17 mouse cellular contexts compared by ENCODE assay signal in the genomic region with DNA sequence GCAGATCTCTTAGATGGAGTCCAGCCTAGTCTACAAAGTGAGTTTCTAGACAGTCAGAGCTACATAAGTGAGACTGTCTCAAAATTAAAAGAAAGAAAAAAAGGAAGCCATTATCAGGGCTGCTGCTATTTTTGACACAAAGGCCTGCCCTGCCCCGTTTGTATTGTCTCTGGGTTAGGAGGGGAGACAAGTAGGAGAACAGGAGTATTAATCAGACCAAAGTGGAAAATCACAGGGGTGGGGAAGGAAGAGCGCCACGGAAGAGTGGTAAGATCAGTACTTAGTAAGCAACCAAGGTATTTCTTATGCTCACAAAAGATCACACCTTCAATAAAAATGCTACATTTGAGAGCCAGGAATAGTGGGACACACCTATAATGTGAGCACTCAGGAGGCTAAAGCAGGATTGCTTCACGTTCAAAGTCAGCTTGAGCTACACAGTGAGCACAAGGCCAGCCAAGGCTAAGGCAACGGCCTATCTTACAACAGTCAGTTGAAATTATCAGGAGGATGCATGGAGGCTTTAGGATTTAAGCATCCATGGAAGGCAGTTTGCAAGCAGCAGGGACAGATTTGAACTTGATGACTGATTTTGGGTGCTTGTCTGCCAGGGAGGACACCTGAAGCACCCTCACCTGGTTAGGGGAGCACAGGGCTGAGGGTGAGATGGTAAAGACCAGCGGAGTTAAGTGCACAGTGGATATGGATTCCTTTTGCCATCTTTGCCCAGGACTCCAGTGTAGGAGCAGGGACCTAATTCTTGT. TPM values are rescaled to one million over a fixed set of nuclear protein-coding genes. Genes with fewer than 3 reads are reported as not detected.
DNase-seq lines count a peak whose midpoint lies in the region; ATAC-seq and TF ChIP-seq lines count a peak whose summit lies in the region.
"Had no signal": no experiment of that assay in that cellular context is flagged by ENCODE, and none has a peak within 500 bp of the region (broad histone marks: within the 10 kb centered on the region; RNA-seq: fewer than 3 reads in every experiment).

No protein-coding gene starts in this region.

- H3K4me2 ChIP-seq in intestine, postnatal 0 days (replicated peaks; ENCODE audit: low read depth): peak overlapping the region; percentile 10
- no peak overlapping the region for H3K4me2 ChIP-seq in hindbrain, embryonic 11.5 days (replicated peaks; ENCODE audit: low read depth, low read length)
- H3K4me2 ChIP-seq: liver, embryonic 15.5 days had no signal

- H3K4me1 ChIP-seq in cerebellum, adult 2 months (ENCODE audit: control insufficient read depth, insufficient read depth, low read length): peaks cover 46% of the 10 kb centered on the region
- peaks cover 6% of the 10 kb centered on the region for H3K4me1 ChIP-seq in cortical plate, adult 2 months (ENCODE audit: control insufficient read depth, insufficient read depth, low read length)
- peaks cover 47% of the 10 kb centered on the region for H3K4me1 ChIP-seq in intestine, postnatal 0 days (replicated peaks; ENCODE audit: control insufficient read depth, insufficient read depth, low read length)
- H3K4me1 ChIP-seq in hindbrain, embryonic 11.5 days (replicated peaks; ENCODE audit: control insufficient read depth, insufficient read depth, low read length): no peaks in the 10 kb centered on the region

- H3K9me3 ChIP-seq in intestine, postnatal 0 days (ENCODE audit: control insufficient read depth): no peaks in the 10 kb centered on the region
- H3K9me3 ChIP-seq in hindbrain, embryonic 11.5 days (ENCODE audit: control insufficient read depth, low read length): no peaks in the 10 kb centered on the region
- H3K9me3 ChIP-seq: liver, embryonic 15.5 days; midbrain, embryonic 10.5 days had no signal

- no peak for TF ChIP-seq POLR2A in cerebellum, adult 2 months (IDR thresholded peaks at IDR 0.05; ENCODE audit: borderline replicate concordance, insufficient read depth, low read length)
- TF ChIP-seq POLR2A in cortical plate, adult 2 months (IDR thresholded peaks at IDR 0.05; ENCODE audit: extremely low read depth, insufficient read depth, low read length): no peak

- H3K4me3 ChIP-seq in cerebellum, adult 2 months (replicated peaks; ENCODE audit: insufficient read depth, low read depth, low read length): no peak overlapping the region
- no peak overlapping the region for H3K4me3 ChIP-seq in left cerebral cortex, adult 2 months
- H3K4me3 ChIP-seq in cortical plate, adult 2 months (ENCODE audit: insufficient read depth, low read length): no peak overlapping the region
- H3K4me3 ChIP-seq in intestine, postnatal 0 days (ENCODE audit: low read depth, low read length): no peak overlapping the region
- no peak overlapping the region for H3K4me3 ChIP-seq in hindbrain, embryonic 11.5 days (ENCODE audit: low read depth, low read length)
- H3K4me3 ChIP-seq: liver, embryonic 15.5 days; midbrain, embryonic 10.5 days had no signal

- H3K27ac ChIP-seq in cerebellum, adult 2 months (ENCODE audit: insufficient read depth, low read length): peak overlapping the region; percentile 16; the same call in 1 of the 2 replicates
- H3K27ac ChIP-seq in left cerebral cortex, adult 2 months: peak overlapping the region; percentile 24
- peak overlapping the region; percentile 33 for H3K27ac ChIP-seq in cortical plate, adult 2 months (ENCODE audit: insufficient read depth, low read length)
- H3K27ac ChIP-seq in intestine, postnatal 0 days (ENCODE audit: low read depth, low read length): peak overlapping the region; percentile 46
- no peak overlapping the region for H3K27ac ChIP-seq in hindbrain, embryonic 11.5 days (ENCODE audit: low read depth, low read length)
- H3K27ac ChIP-seq: liver, embryonic 15.5 days; midbrain, embryonic 10.5 days had no signal

- H3K27me3 ChIP-seq in cerebellum, adult 2 months (ENCODE audit: control insufficient read depth, insufficient read depth, low read length): no peaks in the 10 kb centered on the region
- H3K27me3 ChIP-seq in intestine, postnatal 0 days (replicated peaks; ENCODE audit: control insufficient read depth, insufficient read depth, low read length): no peaks in the 10 kb centered on the region
- H3K27me3 ChIP-seq in hindbrain, embryonic 11.5 days (ENCODE audit: control insufficient read depth, insufficient read depth, low read length): no peaks in the 10 kb centered on the region; the same call in 1 of the 2 replicates
- H3K27me3 ChIP-seq: liver, embryonic 15.5 days; Patski had no signal

- intact Hi-C loops in left cerebral cortex, adult 2 months (cut with DNase I): no loop called here

- no peak for ATAC-seq in intestine, postnatal 0 days
- no peak for ATAC-seq in hindbrain, embryonic 11.5 days (ENCODE audit: low FRiP score)
- ATAC-seq: forebrain, embryonic 16.5 days; Patski had no signal

- no peak for DNase-seq in cerebellum, adult 2 months
- no peak for DNase-seq in cerebellum, adult 11 months
- no peak for DNase-seq in left cerebral cortex, adult 2 months (ENCODE audit: extremely low spot score in 1 of 2, low spot score in 2 of 2)
- DNase-seq in left cerebral cortex, adult 9 months (ENCODE audit: low spot score in 2 of 2): no peak
- no peak for DNase-seq in hindbrain, embryonic 11.5 days (ENCODE audit: low spot score)
- DNase-seq in spleen, postnatal 4 days (ENCODE audit: low spot score in 2 of 2): no peak
- DNase-seq: gastrocnemius, postnatal 25 days; right cerebral cortex, postnatal 14 days; thymus, postnatal 4 days had no signal

- no peak for TF ChIP-seq CTCF in cerebellum, adult 2 months (IDR thresholded peaks at IDR 0.05; ENCODE audit: borderline replicate concordance, insufficient read depth, low read depth, low read length)
- TF ChIP-seq CTCF in left cerebral cortex, adult 2 months (IDR thresholded peaks at IDR 0.05): no peak
- no peak for TF ChIP-seq CTCF in cortical plate, adult 2 months (IDR thresholded peaks at IDR 0.05; ENCODE audit: extremely low read depth, insufficient read depth, low read length)
- TF ChIP-seq CTCF in intestine, postnatal 0 days (IDR thresholded peaks at IDR 0.05; ENCODE audit: low read depth): no peak

- WGBS in cerebellum, adult 2 months: 86% methylated on average over 6 of the region's 6 CpGs
- WGBS in intestine, postnatal 0 days: 51% methylated on average over 6 of the region's 6 CpGs
- WGBS in hindbrain, embryonic 11.5 days: 85% methylated on average over 6 of the region's 6 CpGs

- no peak overlapping the region for H3K9ac ChIP-seq in intestine, postnatal 0 days (ENCODE audit: low read depth, low read length)
- no peak overlapping the region for H3K9ac ChIP-seq in hindbrain, embryonic 11.5 days (ENCODE audit: low read depth, low read length)
- H3K9ac ChIP-seq: liver, embryonic 15.5 days had no signal

- H3K36me3 ChIP-seq in intestine, postnatal 0 days (ENCODE audit: control insufficient read depth, insufficient read depth): no peaks in the 10 kb centered on the region
- H3K36me3 ChIP-seq in hindbrain, embryonic 11.5 days (ENCODE audit: control insufficient read depth, insufficient read depth, low read length): no peaks in the 10 kb centered on the region
- H3K36me3 ChIP-seq: liver, embryonic 15.5 days had no signal

RNA-seq across cellular contexts. Expression of a gene that starts 4.9 kb away (rescaled TPM):
- 56.1 and 58.2 TPM in 2 replicates for polyA plus RNA-seq in cerebellum, adult 2 months (2012; rRNA removed)
- 10 to 100 TPM; 19.4 to 22.0 TPM for total RNA-seq in left cerebral cortex, adult 2 months (2021)
- polyA plus RNA-seq in cortical plate, adult 2 months (2012; rRNA removed): 35.5 and 46.0 TPM in 2 replicates
- 47.4 and 49.1 TPM in 2 replicates for polyA plus RNA-seq in intestine, postnatal 0 days (2015; fragmentation: Nextera tagmentation; extraction: Ambion mirVana)
- polyA plus RNA-seq in hindbrain, embryonic 11.5 days (2014; fragmentation: Nextera tagmentation; extraction: Ambion mirVana): 8.6 and 9.1 TPM in 2 replicates

RNA-seq across cellular contexts. Expression of a gene that starts 15.8 kb away (rescaled TPM):
- polyA plus RNA-seq in cerebellum, adult 2 months (2012; rRNA removed): 185 and 201 TPM in 2 replicates
- 100 to 1,000 TPM; 155 to 164 TPM for total RNA-seq in left cerebral cortex, adult 2 months (2021)
- 127 and 138 TPM in 2 replicates for polyA plus RNA-seq in cortical plate, adult 2 months (2012; rRNA removed)
- 103 and 107 TPM in 2 replicates for polyA plus RNA-seq in intestine, postnatal 0 days (2015; fragmentation: Nextera tagmentation; extraction: Ambion mirVana)
- polyA plus RNA-seq in hindbrain, embryonic 11.5 days (2014; fragmentation: Nextera tagmentation; extraction: Ambion mirVana): 85.4 and 99.4 TPM in 2 replicates

RNA-seq across cellular contexts. Expression of a gene that starts 16.0 kb away (rescaled TPM):
- 186 and 198 TPM in 2 replicates for polyA plus RNA-seq in cerebellum, adult 2 months (2012; rRNA removed)
- 100 to 1,000 TPM; 140 to 143 TPM for total RNA-seq in left cerebral cortex, adult 2 months (2021)
- polyA plus RNA-seq in cortical plate, adult 2 months (2012; rRNA removed): 172 and 173 TPM in 2 replicates
- 130 and 136 TPM in 2 replicates for polyA plus RNA-seq in intestine, postnatal 0 days (2015; fragmentation: Nextera tagmentation; extraction: Ambion mirVana)
- 189 and 198 TPM in 2 replicates for polyA plus RNA-seq in hindbrain, embryonic 11.5 days (2014; fragmentation: Nextera tagmentation; extraction: Ambion mirVana)

RNA-seq across cellular contexts. Expression of a gene that starts 22.2 kb away (rescaled TPM):
- not detected in 2 replicates for polyA plus RNA-seq in cerebellum, adult 2 months (2012; rRNA removed)
- not detected for total RNA-seq in left cerebral cortex, adult 2 months (2021)
- polyA plus RNA-seq in cortical plate, adult 2 months (2012; rRNA removed): not detected in 2 replicates
- 0.78 and 0.93 TPM in 2 replicates for polyA plus RNA-seq in intestine, postnatal 0 days (2015; fragmentation: Nextera tagmentation; extraction: Ambion mirVana)
- polyA plus RNA-seq in hindbrain, embryonic 11.5 days (2014; fragmentation: Nextera tagmentation; extraction: Ambion mirVana): 0.32 TPM in 1 of 2 replicates, not detected in the other
- total RNA-seq: adrenal gland, adult 18-20 months; gastrocnemius, postnatal 25 days; left cerebral cortex, adult 8-10 months had no signal
